Mouse (Mus musculus) heart, embryonic 16.5 days (tissue): ENCODE results near the gene Wdr92. TPM values are rescaled to one million over a fixed set of nuclear protein-coding genes. Genes with fewer than 3 reads are reported as not detected.
"Not testable (repeated sequence)": the region's sequence is repeated elsewhere in the genome, so short reads cannot be mapped to it uniquely, and the experiment has no call there.

Experiments
- ATAC-seq: fragments of 200-750 bp; cut with Nextera tagmentation; replicated peaks from 2 replicates; pipeline ENCODE4 v1.8.0; 2017; ENCODE audit warnings: moderate number of reproducible peaks; ENCODE audit not compliant: insufficient read depth, low FRiP score; ENCODE audit errors: extremely low read depth
- H3K27ac ChIP-seq: fragments of 300-500 bp; sonication (generic); 2 replicates; pipeline ENCODE4 v1.5.1; 2014; ENCODE audit warnings: mild to moderate bottlenecking, low read length, control low read depth, moderate library complexity
- H3K27me3 ChIP-seq: fragments of 300-500 bp; sonication (generic); 2 replicates; pipeline ENCODE4 v1.6.1; 2014; ENCODE audit warnings: low read length, mixed read lengths; ENCODE audit not compliant: control insufficient read depth, insufficient read depth
- H3K36me3 ChIP-seq: fragments of 300-500 bp; sonication (generic); 2 replicates; pipeline ENCODE4 v1.6.1; 2014; ENCODE audit not compliant: control insufficient read depth, insufficient read depth
- H3K4me1 ChIP-seq: fragments of 300-500 bp; sonication (generic); 2 replicates; pipeline ENCODE4 v1.6.1; 2014; ENCODE audit warnings: low read length, mixed read lengths; ENCODE audit not compliant: control insufficient read depth, insufficient read depth
- H3K4me2 ChIP-seq: fragments of 300-500 bp; sonication (generic); 2 replicates; pipeline ENCODE4 v1.6.1; 2014; ENCODE audit warnings: low read depth, mild to moderate bottlenecking, control low read depth, low read length
- H3K4me3 ChIP-seq: fragments of 300-500 bp; sonication (generic); 2 replicates; pipeline ENCODE4 v1.5.1; 2014; ENCODE audit warnings: mild to moderate bottlenecking, control low read depth, low read length
- H3K9ac ChIP-seq: fragments of 300-500 bp; sonication (generic); 2 replicates; pipeline ENCODE4 v1.6.1; 2014; ENCODE audit warnings: low read length, control low read depth
- H3K9me3 ChIP-seq: fragments of 300-500 bp; sonication (generic); replicated peaks from 2 replicates; pipeline ENCODE4 v1.6.1; 2016; ENCODE audit warnings: low read length; ENCODE audit not compliant: control insufficient read depth
- WGBS: fragments of 180-500 bp; shearing (Covaris S2); extraction: QIAGEN DNeasy Blood & Tissue Kit; methylation state at CpG from one replicate; pipeline ENCODE4 v1.1.7; 2014; 5-methylcytosine and 5-hydroxymethylcytosine counted together
- polyA plus RNA-seq: library from polyadenylated mRNA; unstranded; fragments of >200 nt; fragmentation: Nextera tagmentation; extraction: Ambion mirVana; gene quantifications from 2 replicates; pipeline ENCODE4 v1.2.1, GENCODE M21; 2015

The Wdr92 gene
- polyA plus RNA-seq, 1 experiment from 2014 or later: 23.2 TPM

GRCm38 (mm10) chr11:17221126-17221525 lies 39.2 kb downstream of the Wdr92 start:
- Histone ChIP-seq H3K9ac (no peak overlapping the region), H3K27me3 (no peaks in the 10 kb centered on the region), H3K9me3 (no peaks in the 10 kb centered on the region), H3K36me3 (peaks cover 13% of the 10 kb centered on the region), H3K4me3 (no peak overlapping the region), H3K27ac (no peak overlapping the region), H3K4me1 (no peaks in the 10 kb centered on the region), H3K4me2 (no peak overlapping the region)
- 87% methylated on average over 8 of the region's 8 CpGs for WGBS
- no peak for ATAC-seq

GRCm38 (mm10) chr11:17232792-17233191 lies 50.9 kb downstream of the Wdr92 start:
- 32% methylated on average over 5 of the region's 5 CpGs for WGBS
- H3K4me3 ChIP-seq: peak overlapping the region; percentile 12; the same call in 1 of the 2 replicates
- peak overlapping the region; percentile 54 for H3K4me2 ChIP-seq
- H3K27me3 ChIP-seq: no peaks in the 10 kb centered on the region
- peaks cover 21% of the 10 kb centered on the region for H3K36me3 ChIP-seq
- H3K9me3 ChIP-seq: peaks cover 4% of the 10 kb centered on the region
- no peak overlapping the region for H3K9ac ChIP-seq
- H3K4me1 ChIP-seq: peaks cover 27% of the 10 kb centered on the region
- peak overlapping the region; percentile 68 for H3K27ac ChIP-seq
- peak; percentile 86 for ATAC-seq

GRCm38 (mm10) chr11:17236449-17237037 lies 54.6 kb downstream of the Wdr92 start:
- peaks cover 18% of the 10 kb centered on the region for H3K4me1 ChIP-seq
- peaks cover 4% of the 10 kb centered on the region for H3K9me3 ChIP-seq
- WGBS: 66% methylated on average over 5 of the region's 5 CpGs
- H3K27me3 ChIP-seq: no peaks in the 10 kb centered on the region
- peaks cover 16% of the 10 kb centered on the region for H3K36me3 ChIP-seq
- H3K4me3 ChIP-seq: no peak overlapping the region
- H3K27ac ChIP-seq: no peak overlapping the region
- H3K9ac ChIP-seq: no peak overlapping the region
- no peak overlapping the region for H3K4me2 ChIP-seq
- ATAC-seq: no peak

GRCm38 (mm10) chr11:17238598-17238997 lies 56.7 kb downstream of the Wdr92 start:
- not testable (repeated sequence) for H3K9ac ChIP-seq, H3K4me2 ChIP-seq, H3K27ac ChIP-seq, H3K27me3 ChIP-seq, ATAC-seq, H3K4me1 ChIP-seq, H3K4me3 ChIP-seq, H3K9me3 ChIP-seq
- H3K36me3 ChIP-seq: peaks cover 10% of the 10 kb centered on the region
- 81% methylated on average over 5 of the region's 5 CpGs for WGBS

GRCm38 (mm10) chr11:17248715-17249114 lies 66.8 kb downstream of the Wdr92 start:
- Histone ChIP-seq H3K4me2 (no peak overlapping the region), H3K9ac (no peak overlapping the region), H3K4me1 (no peaks in the 10 kb centered on the region), H3K27ac (no peak overlapping the region), H3K36me3 (no peaks in the 10 kb centered on the region), H3K27me3 (no peaks in the 10 kb centered on the region), H3K9me3 (no peaks in the 10 kb centered on the region), H3K4me3 (no peak overlapping the region)
- ATAC-seq: no peak

- H3K9ac ChIP-seq: peak overlapping the region; percentile 94
- peak overlapping the region; percentile 82 for H3K4me2 ChIP-seq
- no peaks in the 10 kb centered on the region for H3K36me3 ChIP-seq
- H3K27me3 ChIP-seq: no peaks in the 10 kb centered on the region
- peak overlapping the region; percentile 92 for H3K4me3 ChIP-seq
- peaks cover 8% of the 10 kb centered on the region for H3K4me1 ChIP-seq
- ATAC-seq: peak; percentile 72
- no peaks in the 10 kb centered on the region for H3K9me3 ChIP-seq
- 55% methylated on average over 8 of the region's 8 CpGs for WGBS
- no peak overlapping the region for H3K27ac ChIP-seq
These were observed 75.0 kb downstream of the Wdr92 start for GRCm38 (mm10) chr11:17256813-17257365.

- Histone ChIP-seq H3K4me3 (peak within 1 kb of the TSS; percentile 92), H3K4me2 (peak within 1 kb of the TSS; percentile 82), H3K36me3 (no peaks in the 10 kb centered on the region), H3K9me3 (no peaks in the 10 kb centered on the region), H3K4me1 (peaks cover 8% of the 10 kb centered on the region), H3K27me3 (no peaks in the 10 kb centered on the region), H3K27ac (peak within 1 kb of the TSS; percentile 92), H3K9ac (peak within 1 kb of the TSS; percentile 94)
- peak; percentile 88 for ATAC-seq
- WGBS: under 1% methylated on average over 33 of the region's 33 CpGs
These were observed 75.5 kb downstream of the Wdr92 start, which contains the start of gene C1d for GRCm38 (mm10) chr11:17257443-17257842. Gene C1d (plus strand): TSS chr11:17257579.

- ATAC-seq: peak; percentile 29
- peak overlapping the region; percentile 92 for H3K27ac ChIP-seq
- no peaks in the 10 kb centered on the region for H3K9me3 ChIP-seq
- no peaks in the 10 kb centered on the region for H3K27me3 ChIP-seq
- peak overlapping the region; percentile 82 for H3K4me2 ChIP-seq
- under 1% methylated on average over 17 of the region's 17 CpGs for WGBS
- no peaks in the 10 kb centered on the region for H3K36me3 ChIP-seq
- H3K4me1 ChIP-seq: peaks cover 8% of the 10 kb centered on the region
- H3K4me3 ChIP-seq: peak overlapping the region; percentile 92
- peak overlapping the region; percentile 94 for H3K9ac ChIP-seq
These were observed 76.0 kb downstream of the Wdr92 start for GRCm38 (mm10) chr11:17257861-17258260.

- Histone ChIP-seq H3K4me2 (no peak overlapping the region), H3K4me1 (no peaks in the 10 kb centered on the region), H3K9ac (no peak overlapping the region), H3K36me3 (peaks cover 14% of the 10 kb centered on the region), H3K9me3 (no peaks in the 10 kb centered on the region), H3K27me3 (no peaks in the 10 kb centered on the region), H3K27ac (no peak overlapping the region), H3K4me3 (no peak overlapping the region)
- no peak for ATAC-seq
- 91% methylated on average over 4 of the region's 4 CpGs for WGBS
These were observed 85.3 kb downstream of the Wdr92 start for GRCm38 (mm10) chr11:17267176-17267575.
